Mouse (Mus musculus) cerebellum, adult (tissue): ENCODE measurements around the gene Epha1.
A peak's percentile ranks its signal among the peaks of the same experiment; 100 is the strongest.

Experiments used
- ATAC-seq: cut with Nextera tagmentation; 2 replicates; pipeline ENCODE4 v1.9.2; 2017; ENCODE audit warnings: mild to moderate bottlenecking, moderate library complexity, mixed read lengths; ENCODE audit not compliant: insufficient number of reproducible peaks, low FRiP score, low TSS enrichment

Epha1 gene

GRCm38 (mm10) chr6:42372816-42373547, at the start of gene Epha1:
Gene Epha1, minus strand, starts transcription at chr6:42373268.
- ATAC-seq = peak; percentile 37

DNA sequence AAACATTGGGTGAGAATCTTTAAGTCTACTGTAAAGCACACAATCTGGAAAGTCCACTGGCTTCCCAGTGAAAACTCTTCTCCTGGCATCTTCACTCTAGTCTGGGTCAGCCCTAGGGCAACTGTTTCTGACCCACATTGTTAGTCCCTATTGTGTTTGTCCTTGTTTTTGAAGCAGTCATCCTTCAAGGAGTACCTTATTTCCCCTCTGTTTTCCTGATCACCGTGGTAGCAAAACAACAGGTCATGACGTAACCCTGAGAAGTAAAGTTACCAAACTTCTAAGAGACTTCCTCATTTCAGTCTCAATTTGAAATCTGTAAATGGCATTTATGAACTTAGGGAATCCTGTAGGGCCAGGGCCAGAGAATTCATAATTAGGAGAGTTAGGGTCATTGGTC, 48.4 kb upstream of the Epha1 start:
- ATAC-seq = no peak

DNA sequence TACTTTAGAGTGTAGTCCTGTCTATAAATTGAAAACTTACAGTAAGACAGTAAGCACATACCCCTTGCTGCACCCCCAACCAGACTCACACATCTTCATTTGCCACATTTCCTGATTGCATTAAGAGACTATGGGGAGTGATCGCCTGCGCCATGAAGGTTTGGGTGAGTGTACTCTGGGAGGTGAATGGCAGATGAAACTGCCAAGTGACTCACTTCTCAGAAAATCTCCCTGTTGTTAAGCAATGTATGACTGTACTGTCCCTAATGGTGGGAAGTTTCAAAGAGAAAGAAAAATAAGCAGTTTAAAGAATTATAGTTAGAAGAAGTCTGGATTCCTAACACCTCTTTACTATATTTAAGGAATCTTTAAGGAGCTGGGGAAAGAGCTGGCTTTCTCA, 46.4 kb upstream of the Epha1 start:
- ATAC-seq = no peak

DNA sequence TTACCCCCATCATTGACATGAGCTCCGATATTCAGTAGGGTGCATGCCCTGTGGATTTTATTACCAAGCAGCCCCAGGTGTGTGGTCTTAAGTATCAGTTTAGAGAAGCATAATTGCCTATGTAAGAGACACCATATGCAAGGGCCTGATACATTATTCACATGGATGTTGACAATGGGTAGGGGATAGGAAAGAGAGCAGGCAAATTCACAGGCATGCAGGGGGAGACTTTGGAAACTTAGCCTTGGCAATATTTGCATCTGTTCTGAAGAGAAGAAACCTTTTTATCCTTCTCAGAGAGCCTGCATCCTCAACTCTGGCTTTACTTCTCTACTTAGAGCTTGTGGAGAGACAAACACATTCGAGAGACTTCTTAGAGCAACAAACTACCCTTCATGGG, 32.1 kb upstream of the Epha1 start, which contains the start of gene Tas2r135:
Gene Tas2r135 (plus strand): TSS at position 301 of the 400 bp plus-strand sequence.
- ATAC-seq = no peak

DNA sequence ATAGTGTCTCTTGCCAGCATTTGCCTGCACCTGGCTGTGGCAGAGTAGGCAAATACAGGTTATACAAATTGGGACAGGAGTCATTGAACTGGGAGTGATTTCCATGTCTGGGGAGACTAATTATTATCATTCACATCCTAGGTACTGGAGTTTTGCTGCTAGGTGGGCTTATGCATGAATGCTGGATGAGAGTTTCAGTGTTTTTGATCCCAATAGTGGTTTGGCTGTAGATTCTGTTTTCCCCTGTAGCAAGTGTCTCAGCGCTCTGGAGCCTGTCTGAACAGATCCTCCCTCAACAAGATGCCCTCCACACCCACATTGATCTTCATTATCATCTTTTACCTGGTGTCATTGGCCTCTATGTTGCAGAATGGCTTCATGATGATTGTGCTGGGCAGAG, 26.9 kb upstream of the Epha1 start, which contains the start of gene Tas2r143:
Gene Tas2r143 (plus strand): TSS at position 301 of the 400 bp plus-strand sequence.
- no peak for ATAC-seq

GRCm38 (mm10) chr6:42398998-42399397, 25.9 kb upstream of the Epha1 start:
- ATAC-seq = no peak

DNA sequence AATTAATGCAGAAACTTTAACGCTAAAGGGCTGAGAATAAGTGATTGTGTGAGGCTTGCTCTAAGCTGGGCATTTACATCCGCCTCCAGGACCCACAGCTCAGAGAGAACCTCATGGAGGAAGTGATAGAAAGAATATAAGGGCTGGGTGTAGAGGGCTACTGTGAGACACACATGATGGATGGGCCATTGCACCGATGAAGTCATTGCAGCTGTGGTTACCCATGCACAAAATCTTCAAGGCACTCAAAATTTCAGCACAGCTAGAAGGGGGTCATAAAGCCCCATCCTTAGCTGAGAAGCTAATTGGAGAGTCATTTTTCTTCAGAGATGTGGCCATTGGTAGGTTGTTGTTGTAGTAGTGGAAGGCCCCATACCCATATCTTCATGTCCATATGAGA, 25.2 kb upstream of the Epha1 start:
- no peak for ATAC-seq

DNA sequence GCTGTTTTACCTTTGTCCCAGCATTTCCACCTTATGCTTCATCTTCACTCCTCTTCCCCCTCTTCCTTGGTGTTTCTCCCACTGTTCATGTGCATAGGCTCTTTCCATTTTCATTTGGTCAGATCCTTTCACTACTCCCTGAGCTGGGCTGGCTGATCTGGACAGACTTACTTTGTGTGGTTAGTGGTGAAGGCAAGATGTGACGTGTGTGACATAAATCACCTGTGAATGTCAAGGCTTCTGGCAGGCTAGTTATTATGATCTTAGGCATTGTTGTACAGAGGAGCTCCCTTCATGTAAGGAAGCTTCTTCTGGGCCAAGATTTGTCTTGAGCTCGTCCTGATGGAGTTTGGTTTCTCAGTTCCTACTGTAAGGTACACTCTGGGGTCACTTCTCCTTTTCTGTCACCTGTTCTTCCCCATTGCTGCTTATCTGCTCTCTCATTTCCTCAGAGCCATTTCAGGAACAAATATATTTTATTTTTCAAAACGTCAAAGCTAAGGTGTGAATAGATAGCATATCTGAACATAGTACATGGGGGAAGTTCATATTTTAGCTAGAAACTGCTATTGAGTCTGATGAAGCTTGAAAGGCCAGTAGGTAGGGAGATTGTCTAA, 24.1 kb upstream of the Epha1 start:
- ATAC-seq = no peak

DNA sequence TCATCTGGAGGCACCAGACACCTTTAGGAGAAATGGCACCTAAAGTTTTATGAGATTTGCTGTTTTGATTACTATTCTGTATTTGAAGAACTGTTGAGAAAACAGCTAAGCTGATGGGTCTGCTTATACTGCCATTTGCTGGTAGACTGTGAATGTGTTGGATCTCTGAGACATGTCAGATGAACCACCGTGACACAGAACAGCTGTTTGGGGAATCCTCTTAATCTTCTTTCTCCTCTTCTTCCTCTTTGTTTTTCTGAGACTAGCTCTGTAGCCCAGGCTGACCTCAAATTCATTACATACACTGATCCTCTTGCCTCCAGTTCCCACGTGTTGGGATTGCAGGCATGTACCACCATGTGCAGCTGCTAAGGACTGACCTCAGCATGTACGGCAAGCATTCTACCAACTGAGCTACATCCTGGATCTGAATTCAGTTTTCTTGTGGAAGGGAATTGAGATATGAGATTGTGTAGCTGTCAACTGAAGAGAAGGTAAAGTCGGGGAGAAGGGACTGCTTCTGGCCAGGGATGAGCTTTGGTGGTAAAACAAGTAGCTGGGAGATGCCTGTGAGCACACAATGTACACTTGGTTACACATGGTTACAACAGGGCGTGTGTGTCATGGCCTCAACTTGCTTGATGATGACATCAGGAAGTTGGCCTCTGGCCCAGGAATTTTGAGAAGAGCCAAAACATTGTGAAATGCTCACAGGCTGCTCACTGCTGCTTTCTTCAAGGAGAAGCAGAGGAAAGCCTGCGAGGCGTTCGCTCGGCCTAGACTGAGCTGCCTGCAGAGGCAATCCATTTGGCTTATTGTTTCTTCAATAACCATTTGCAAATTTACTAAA, 23.1 kb upstream of the Epha1 start:
- peak; percentile 52 for ATAC-seq

DNA sequence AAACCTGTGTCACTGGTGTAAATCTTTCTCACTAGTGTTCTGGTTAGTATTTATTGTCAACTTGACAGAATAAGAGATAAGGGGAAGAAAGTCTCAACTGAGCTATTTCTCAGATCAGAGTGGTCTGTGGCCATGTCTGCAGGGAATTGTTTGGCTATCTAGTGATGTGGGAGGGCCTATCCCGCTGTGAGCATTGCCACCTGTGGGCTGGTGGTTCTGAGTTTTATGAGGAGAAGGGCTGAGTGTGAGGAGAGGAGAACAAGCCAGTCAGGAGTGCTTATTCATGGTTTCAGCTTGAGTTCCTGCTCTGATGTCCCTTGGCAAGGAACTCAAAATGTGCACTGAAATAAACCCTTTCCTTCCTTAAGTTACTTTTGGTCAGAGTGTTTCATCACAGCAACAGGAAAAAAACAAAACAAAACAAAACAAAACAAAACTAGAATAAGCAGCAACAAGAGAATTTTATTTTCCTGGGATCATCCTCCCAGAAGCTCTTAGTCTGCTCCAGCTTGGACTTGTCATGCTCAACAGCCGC, 18.8 kb upstream of the Epha1 start:
- ATAC-seq = no peak

DNA sequence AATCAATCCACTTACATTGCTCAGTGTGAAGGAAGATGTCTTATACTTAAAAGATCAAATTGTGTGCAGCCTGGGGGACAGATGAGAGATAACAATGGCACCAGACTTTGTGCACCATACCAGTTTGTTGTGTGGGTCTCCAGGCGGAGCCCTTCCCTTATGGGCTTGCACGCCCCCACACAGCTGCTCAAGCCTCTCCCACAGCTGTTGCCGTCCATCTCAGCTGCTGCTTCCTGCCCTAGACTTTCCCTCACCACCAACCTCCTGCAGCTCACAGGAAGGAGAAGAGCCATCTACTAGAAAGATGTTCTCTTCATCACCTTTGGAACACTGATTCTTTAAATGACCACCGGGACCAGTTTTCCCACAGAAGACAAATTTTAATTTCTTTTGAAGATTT, 12.6 kb upstream of the Epha1 start:
- ATAC-seq = no peak

GRCm38 (mm10) chr6:42383360-42383759, 10.3 kb upstream of the Epha1 start:
- no peak for ATAC-seq

- ATAC-seq = no peak
Measured at GRCm38 (mm10) chr6:42381916-42382381, 8.9 kb upstream of the Epha1 start.

DNA sequence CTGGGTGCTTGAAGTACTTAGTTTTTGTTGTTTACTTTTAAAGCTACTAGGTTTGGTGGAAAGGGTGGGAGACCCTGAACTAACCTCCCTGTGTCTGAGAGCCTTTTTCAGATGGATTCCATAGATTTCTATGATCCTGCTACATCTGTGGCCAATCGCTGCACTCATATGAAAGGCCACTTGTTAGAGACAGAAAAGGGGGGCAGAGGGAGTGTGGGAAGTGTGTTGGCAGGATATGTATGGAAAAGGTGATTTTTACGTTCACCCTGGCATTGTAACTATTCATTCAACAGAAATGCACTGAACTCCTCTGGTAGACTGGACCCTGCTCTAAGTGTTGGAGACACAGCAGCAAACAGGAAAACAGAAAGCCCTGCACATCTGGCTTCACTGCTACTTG, 8.2 kb upstream of the Epha1 start:
- ATAC-seq = no peak

- no peak for ATAC-seq
Measured at GRCm38 (mm10) chr6:42380416-42381144, 7.5 kb upstream of the Epha1 start.

- ATAC-seq = no peak
Measured at GRCm38 (mm10) chr6:42379551-42379950, 6.5 kb upstream of the Epha1 start.

GRCm38 (mm10) chr6:42377280-42377679, 4.2 kb upstream of the Epha1 start:
- no peak for ATAC-seq

GRCm38 (mm10) chr6:42376504-42377019, 3.5 kb upstream of the Epha1 start:
- no peak for ATAC-seq

DNA sequence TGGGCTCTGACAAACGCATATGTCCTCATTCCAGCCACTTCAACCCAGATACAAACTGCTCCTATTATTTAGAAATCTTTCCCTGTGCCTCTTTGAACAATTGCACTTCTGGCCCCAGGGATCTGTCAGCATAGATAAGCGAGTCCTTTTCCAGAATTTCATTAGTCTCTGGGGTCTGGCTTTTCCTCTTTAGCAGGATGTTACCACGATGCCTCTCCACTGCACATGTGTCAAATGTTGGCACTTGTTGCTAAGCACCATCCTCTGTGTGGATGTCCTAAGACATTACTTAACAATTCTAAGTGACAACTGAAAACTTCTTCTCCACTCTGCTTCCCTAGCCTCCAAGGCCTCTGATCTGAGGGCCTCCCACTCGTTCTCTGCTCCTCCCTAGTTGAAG, 2.9 kb upstream of the Epha1 start:
- no peak for ATAC-seq

DNA sequence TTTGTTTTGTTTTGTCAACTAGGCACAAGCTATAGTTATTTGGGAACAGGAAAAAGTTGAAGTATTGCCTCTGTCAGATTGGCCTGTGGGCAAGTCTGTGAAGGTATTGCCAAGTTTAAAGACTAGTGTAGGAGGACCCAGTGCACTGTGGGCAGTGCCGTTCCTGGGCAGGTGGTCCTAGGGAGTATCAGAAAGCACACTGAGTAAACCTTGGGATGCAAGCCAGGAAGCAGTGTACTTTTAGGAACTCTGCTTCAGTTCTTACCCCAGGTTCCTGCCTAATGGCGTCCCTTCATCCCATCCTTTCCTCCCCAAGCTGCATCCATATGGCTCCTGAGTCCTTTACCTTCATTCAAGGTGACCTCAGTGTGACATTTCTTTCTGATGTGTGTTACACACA, 2.1 kb upstream of the Epha1 start:
- no peak for ATAC-seq
